Mouse (Mus musculus): ENCODE data around the gene Eaf2. TPM values are rescaled to one million over a fixed set of nuclear protein-coding genes. Genes with fewer than 3 reads are reported as not detected.

Eaf2 gene
- total and polyA plus RNA-seq, 2 experiments from 2014 or later = 0.16 to 1.2 TPM

DNA sequence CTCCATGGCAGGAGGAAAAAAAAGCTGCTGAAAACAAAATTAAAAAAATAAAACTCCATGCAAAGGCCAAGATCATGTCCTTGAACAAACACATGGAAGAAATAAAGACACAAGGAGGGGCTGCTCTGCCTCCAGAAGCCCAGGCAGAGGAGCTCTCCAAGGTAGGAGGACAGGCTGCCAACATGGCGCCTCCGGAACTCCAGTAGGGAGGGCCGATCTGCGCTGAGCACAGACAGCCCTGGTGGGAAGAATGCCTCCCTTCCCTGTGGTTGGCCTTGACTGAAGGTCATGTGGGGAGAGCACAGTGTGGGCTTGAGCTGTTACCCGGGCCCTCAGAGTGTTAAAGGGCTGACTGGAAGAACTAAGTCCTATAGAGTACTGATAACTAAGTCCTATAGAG, 12.7 kb upstream of the Eaf2 start:
- H3K9me3 ChIP-seq (ENCODE audit: low read length) = no peaks in the 10 kb centered on the region
- peaks cover 49% of the 10 kb centered on the region for H3K36me3 ChIP-seq (ENCODE audit: insufficient read depth, low read length)
- H3K4me1 ChIP-seq (ENCODE audit: insufficient read depth, low read length) = no peaks in the 10 kb centered on the region
- H3K9ac ChIP-seq (replicated peaks; ENCODE audit: low read length) = no peak overlapping the region
- no peak overlapping the region for H3K27ac ChIP-seq
- TF ChIP-seq CTCF (IDR thresholded peaks at IDR 0.05; ENCODE audit: low read depth) = no peak
- ATAC-seq = no peak
- WGBS = 89% methylated on average over 5 of the region's 5 CpGs
- H3K27me3 ChIP-seq (ENCODE audit: insufficient read depth, low read length) = no peaks in the 10 kb centered on the region
- no peak overlapping the region for H3K4me3 ChIP-seq (ENCODE audit: low read length)
- no peak for DNase-seq (ENCODE audit: low spot score)
- no peak overlapping the region for H3K4me2 ChIP-seq (ENCODE audit: low read depth, low read length)

DNA sequence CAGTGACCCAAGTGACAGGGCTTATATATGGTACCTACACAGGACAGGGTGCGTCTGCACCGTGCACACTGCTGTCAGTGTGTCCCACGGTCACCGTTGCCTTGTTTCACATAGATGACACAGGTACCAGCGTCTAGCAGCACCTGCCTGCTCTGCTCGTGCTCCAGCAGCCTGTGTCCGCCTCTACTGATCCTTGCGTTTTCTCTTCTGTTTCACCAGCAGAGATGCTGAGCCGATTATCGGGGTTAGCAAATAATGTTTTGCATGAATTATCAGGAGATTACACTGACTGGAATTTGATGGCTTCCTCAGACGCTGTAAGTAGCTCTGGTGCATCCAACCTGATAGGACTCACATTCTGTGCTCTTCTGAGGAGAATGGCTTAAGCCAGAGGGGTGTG, 11.1 kb upstream of the Eaf2 start:
- Histone ChIP-seq H3K9ac (replicated peaks; ENCODE audit: low read length) (no peak overlapping the region), H3K27me3 (ENCODE audit: insufficient read depth, low read length) (no peaks in the 10 kb centered on the region), H3K9me3 (ENCODE audit: low read length) (no peaks in the 10 kb centered on the region), H3K4me3 (ENCODE audit: low read length) (no peak overlapping the region), H3K4me2 (ENCODE audit: low read depth, low read length) (no peak overlapping the region), H3K27ac (no peak overlapping the region), H3K4me1 (ENCODE audit: insufficient read depth, low read length) (no peaks in the 10 kb centered on the region), H3K36me3 (ENCODE audit: insufficient read depth, low read length) (peaks cover 36% of the 10 kb centered on the region)
- no peak for DNase-seq (ENCODE audit: low spot score)
- WGBS = 93% methylated on average over 11 of the region's 11 CpGs
- TF ChIP-seq CTCF (IDR thresholded peaks at IDR 0.05; ENCODE audit: low read depth) = no peak
- ATAC-seq = no peak

DNA sequence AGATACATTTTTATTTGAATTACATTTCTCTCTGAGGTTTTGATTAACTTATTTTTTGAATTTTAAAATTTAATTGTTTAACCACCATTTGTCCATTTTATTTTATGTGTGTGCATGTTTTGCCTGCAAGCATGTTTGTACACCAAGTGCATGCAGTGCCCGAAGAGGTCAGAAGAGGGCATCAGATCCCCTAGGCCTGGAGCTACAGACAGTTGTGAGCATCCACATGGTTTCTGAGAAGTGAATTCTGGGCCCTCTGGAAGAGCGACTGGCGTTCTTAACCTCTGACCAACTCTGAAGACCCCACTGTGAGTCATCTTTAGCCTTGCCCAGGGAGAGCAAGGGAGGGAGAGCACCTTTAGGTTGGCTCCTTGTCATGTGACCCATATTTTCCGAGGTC, 10.1 kb upstream of the Eaf2 start:
- TF ChIP-seq CTCF (IDR thresholded peaks at IDR 0.05; ENCODE audit: low read depth) = peak; percentile 66
- 83% methylated on average over 4 of the region's 4 CpGs for WGBS

DNA sequence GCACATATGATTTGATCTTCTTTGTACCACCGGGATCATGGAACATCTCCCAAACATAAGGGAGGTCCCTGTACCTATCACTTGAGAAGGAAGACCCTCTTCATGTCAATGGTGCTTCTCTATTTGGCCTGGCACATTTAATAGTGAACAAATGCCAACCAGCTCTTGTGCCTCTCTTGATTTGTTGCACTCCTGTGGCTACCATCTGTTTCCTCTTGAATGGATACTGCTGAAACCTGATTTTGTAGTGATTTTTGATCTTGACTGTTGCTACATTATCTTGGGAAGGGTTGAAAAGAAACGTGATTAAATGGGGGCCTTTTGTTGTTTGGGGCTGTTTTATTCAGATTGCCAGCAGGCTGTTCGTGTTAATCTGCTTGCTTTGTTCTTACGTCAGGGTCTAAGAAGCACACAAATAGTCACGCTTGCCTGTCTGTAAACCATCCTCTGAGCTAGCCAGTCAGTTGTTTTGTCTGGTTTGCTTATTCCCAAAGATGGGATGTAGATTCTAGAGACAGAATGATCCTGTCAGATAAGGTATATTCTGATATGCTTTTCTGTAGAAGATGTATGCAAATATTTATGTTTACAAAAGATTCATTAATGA, 8.0 kb upstream of the Eaf2 start:
- Histone ChIP-seq H3K27ac (no peak overlapping the region), H3K36me3 (ENCODE audit: insufficient read depth, low read length) (peaks cover 14% of the 10 kb centered on the region; the same call in 1 of the 2 replicates), H3K4me1 (ENCODE audit: insufficient read depth, low read length) (no peaks in the 10 kb centered on the region), H3K9me3 (ENCODE audit: low read length) (no peaks in the 10 kb centered on the region), H3K27me3 (ENCODE audit: insufficient read depth, low read length) (no peaks in the 10 kb centered on the region), H3K4me3 (ENCODE audit: low read length) (no peak overlapping the region), H3K4me2 (ENCODE audit: low read depth, low read length) (no peak overlapping the region), H3K9ac (replicated peaks; ENCODE audit: low read length) (no peak overlapping the region)
- ATAC-seq (0 out of 2 replicates have a peak, but pooled peaks have one; percentile 45), DNase-seq (ENCODE audit: low spot score) (peak; percentile 31)
- no peak for TF ChIP-seq CTCF (IDR thresholded peaks at IDR 0.05; ENCODE audit: low read depth)
- 24% methylated on average over 5 of the region's 5 CpGs for WGBS

More for the DNA sequence above, 10.1 kb upstream of the Eaf2 start:
- Histone ChIP-seq H3K9ac (replicated peaks; ENCODE audit: low read length) (no peak overlapping the region), H3K9me3 (ENCODE audit: low read length) (no peaks in the 10 kb centered on the region), H3K27ac (no peak overlapping the region), H3K4me2 (ENCODE audit: low read depth, low read length) (no peak overlapping the region), H3K4me3 (ENCODE audit: low read length) (no peak overlapping the region), H3K4me1 (ENCODE audit: insufficient read depth, low read length) (no peaks in the 10 kb centered on the region), H3K36me3 (ENCODE audit: insufficient read depth, low read length) (peaks cover 29% of the 10 kb centered on the region), H3K27me3 (ENCODE audit: insufficient read depth, low read length) (no peaks in the 10 kb centered on the region)
- ATAC-seq = no peak
- peak; percentile 52 for DNase-seq (ENCODE audit: low spot score)

DNA sequence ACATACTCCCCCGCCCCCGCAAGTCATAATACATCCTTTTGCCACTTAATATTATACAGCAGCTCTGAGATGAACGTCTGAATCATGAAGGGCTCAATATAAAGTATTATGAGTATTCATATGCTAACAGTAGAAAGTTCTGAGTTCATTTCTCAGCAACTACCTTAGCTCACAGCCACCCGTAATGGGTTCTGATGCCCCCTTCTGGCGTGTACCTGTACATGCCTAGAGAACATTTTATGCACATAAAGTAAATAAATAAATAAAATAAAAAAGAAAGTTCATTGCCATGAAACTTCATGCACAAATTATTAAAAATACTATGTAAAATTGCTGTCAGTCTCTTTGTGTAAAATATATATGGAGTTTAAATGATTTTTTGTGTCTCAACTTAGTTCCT, 2.5 kb upstream of the Eaf2 start:
- TF ChIP-seq CTCF (IDR thresholded peaks at IDR 0.05; ENCODE audit: low read depth) = 0 out of 2 replicates have a peak, but pooled peaks have one; percentile 4
- Histone ChIP-seq H3K27me3 (ENCODE audit: insufficient read depth, low read length) (no peaks in the 10 kb centered on the region), H3K9me3 (ENCODE audit: low read length) (no peaks in the 10 kb centered on the region), H3K4me1 (ENCODE audit: insufficient read depth, low read length) (peaks cover 6% of the 10 kb centered on the region; the same call in 1 of the 2 replicates), H3K9ac (replicated peaks; ENCODE audit: low read length) (no peak overlapping the region), H3K4me2 (ENCODE audit: low read depth, low read length) (no peak overlapping the region), H3K4me3 (ENCODE audit: low read length) (no peak overlapping the region), H3K36me3 (ENCODE audit: insufficient read depth, low read length) (peaks cover 1% of the 10 kb centered on the region; the same call in 1 of the 2 replicates), H3K27ac (no peak overlapping the region)
- no peak for DNase-seq (ENCODE audit: low spot score)
- ATAC-seq = no peak
- 74% methylated on average over 5 of the region's 5 CpGs for WGBS

DNA sequence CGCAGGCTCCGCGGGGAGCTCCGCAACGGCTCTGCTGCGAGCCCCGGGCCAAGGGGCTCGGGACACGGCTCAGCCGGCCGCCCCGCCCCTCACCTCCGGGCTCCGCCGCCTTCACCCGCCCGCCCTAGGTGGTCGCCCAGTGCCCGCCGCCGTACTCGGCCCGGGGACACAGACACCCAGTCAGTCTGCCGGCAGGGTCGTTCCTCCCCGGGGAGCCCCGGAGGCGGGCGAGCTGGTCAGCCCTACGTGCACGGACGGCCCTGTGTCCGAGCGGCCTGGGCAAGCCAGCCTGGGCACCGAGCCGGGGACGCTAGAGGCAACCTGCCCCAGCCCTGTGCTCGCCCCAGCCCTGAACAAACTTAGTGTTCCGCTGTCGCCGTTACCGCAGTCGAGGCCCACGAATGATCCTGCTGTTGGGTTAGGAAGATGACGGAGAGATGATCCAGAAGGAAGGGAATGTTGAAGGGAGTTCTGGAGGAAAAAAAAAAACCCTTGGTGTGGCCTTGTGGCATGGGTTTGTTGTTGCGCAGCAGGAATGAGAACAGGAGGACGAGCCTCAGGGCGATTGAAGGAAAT, 561 bp upstream of the Eaf2 start:
- Histone ChIP-seq H3K4me2 (ENCODE audit: low read depth, low read length) (peak overlapping the region; percentile 75), H3K27me3 (ENCODE audit: insufficient read depth, low read length) (no peaks in the 10 kb centered on the region), H3K4me1 (ENCODE audit: insufficient read depth, low read length) (peaks cover 6% of the 10 kb centered on the region; the same call in 1 of the 2 replicates), H3K36me3 (ENCODE audit: insufficient read depth, low read length) (peaks cover 5% of the 10 kb centered on the region; the same call in 1 of the 2 replicates), H3K27ac (peak overlapping the region; percentile 86), H3K4me3 (ENCODE audit: low read length) (peak overlapping the region; percentile 87), H3K9me3 (ENCODE audit: low read length) (no peaks in the 10 kb centered on the region), H3K9ac (replicated peaks; ENCODE audit: low read length) (peak overlapping the region; percentile 88)
- no peak for TF ChIP-seq CTCF (IDR thresholded peaks at IDR 0.05; ENCODE audit: low read depth)
- 1% methylated on average over 46 of the region's 48 CpGs for whole genome bisulfite sequencing
- no peak; the same call in 1 of the 2 replicates for ATAC-seq
- peak; percentile 48 for DNase-seq (ENCODE audit: low spot score)

DNA sequence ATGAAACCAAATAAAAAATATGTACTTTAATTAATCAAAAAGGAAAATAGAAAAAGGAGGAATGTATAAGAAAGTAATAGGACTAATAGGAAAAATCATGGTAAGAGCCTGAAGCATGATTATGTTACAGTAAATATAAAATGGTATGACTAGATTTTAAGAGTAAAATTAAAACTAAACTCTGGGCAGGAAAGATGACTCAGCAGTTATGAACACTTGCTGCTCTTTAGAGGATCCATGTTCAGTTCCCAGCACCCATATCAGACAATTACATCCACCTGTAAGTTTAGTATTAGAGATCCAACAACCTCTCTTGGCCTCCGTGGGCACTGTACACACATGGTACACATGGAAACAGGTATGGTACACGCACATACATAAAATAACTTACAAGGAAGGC, 5.4 kb downstream of the Eaf2 start:
- H3K27ac ChIP-seq = no peak overlapping the region
- 95% methylated on average over 2 of the region's 2 CpGs for WGBS
- H3K4me1 ChIP-seq (ENCODE audit: insufficient read depth, low read length) = no peaks in the 10 kb centered on the region
- peaks cover 12% of the 10 kb centered on the region; the same call in 1 of the 2 replicates for H3K36me3 ChIP-seq (ENCODE audit: insufficient read depth, low read length)
- H3K27me3 ChIP-seq (ENCODE audit: insufficient read depth, low read length) = no peaks in the 10 kb centered on the region
- ATAC-seq (no peak), DNase-seq (ENCODE audit: low spot score) (no peak)
- H3K9ac ChIP-seq (replicated peaks; ENCODE audit: low read length) = no peak overlapping the region
- H3K4me2 ChIP-seq (ENCODE audit: low read depth, low read length) = no peak overlapping the region
- no peaks in the 10 kb centered on the region for H3K9me3 ChIP-seq (ENCODE audit: low read length)
- TF ChIP-seq CTCF (IDR thresholded peaks at IDR 0.05; ENCODE audit: low read depth) = no peak
- H3K4me3 ChIP-seq (ENCODE audit: low read length) = no peak overlapping the region

Data from hindbrain, postnatal 0 days (tissue).